Mouse (Mus musculus): ENCODE measurements around the gene Prss36.

GRCm38 (mm10) chr7:127931351-127932135, 15.0 kb downstream of the Prss36 start:
- TF ChIP-seq EP300 (optimal IDR thresholded peaks at IDR 0.05) (no peak), CTCF (IDR thresholded peaks at IDR 0.05; ENCODE audit: low read depth) (no peak)

All from stomach, postnatal 0 days (tissue).